Mouse (Mus musculus) embryonic facial prominence, embryonic 10.5 days (tissue): ENCODE data around the gene Prr19. TPM values are rescaled to one million over a fixed set of nuclear protein-coding genes. Genes with fewer than 3 reads are reported as not detected.
"Not testable (repeated sequence)": the region's sequence is repeated elsewhere in the genome, so short reads cannot be mapped to it uniquely, and the experiment has no call there.

Experiments
- DNase-seq: peaks from one replicate; pipeline ENCODE4 v3.0.0-alpha.2; 2017; ENCODE audit warnings: low spot score
- H3K27ac ChIP-seq: fragments of 300-500 bp; sonication (generic); replicated peaks from 2 replicates; pipeline ENCODE4 v1.5.1; 2016; ENCODE audit warnings: mild to moderate bottlenecking
- H3K27me3 ChIP-seq: fragments of 300-500 bp; sonication (generic); replicated peaks from 2 replicates; pipeline ENCODE4 v1.6.1; 2016; ENCODE audit warnings: low read depth, mild to moderate bottlenecking; ENCODE audit not compliant: poor library complexity, severe bottlenecking
- H3K36me3 ChIP-seq: fragments of 300-500 bp; sonication (generic); replicated peaks from 2 replicates; pipeline ENCODE4 v1.6.1; 2016; ENCODE audit warnings: mild to moderate bottlenecking, moderate library complexity
- H3K4me1 ChIP-seq: fragments of 300-500 bp; sonication (generic); 2 replicates; pipeline ENCODE4 v1.6.1; 2016
- H3K4me3 ChIP-seq: fragments of 300-500 bp; sonication (generic); 2 replicates; pipeline ENCODE4 v1.5.1; 2016; ENCODE audit warnings: mild to moderate bottlenecking, moderate library complexity
- H3K9me3 ChIP-seq: fragments of 300-500 bp; sonication (generic); 2 replicates; pipeline ENCODE4 v1.6.1; 2016; ENCODE audit warnings: mild to moderate bottlenecking
- WGBS: fragments of 180-500 bp; shearing (Covaris S2); methylation state at CpG from one replicate; pipeline ENCODE4 v1.1.7; 2016; 5-methylcytosine and 5-hydroxymethylcytosine counted together
- polyA plus RNA-seq: library from polyadenylated mRNA; unstranded; fragments of >200 nt; fragmentation: Nextera tagmentation; extraction: Ambion mirVana; gene quantifications from 2 replicates; pipeline ENCODE4 v1.2.1, GENCODE M21; 2016

Prr19 gene
- polyA plus RNA-seq: 0.82 and 0.88 TPM in 2 replicates

DNA sequence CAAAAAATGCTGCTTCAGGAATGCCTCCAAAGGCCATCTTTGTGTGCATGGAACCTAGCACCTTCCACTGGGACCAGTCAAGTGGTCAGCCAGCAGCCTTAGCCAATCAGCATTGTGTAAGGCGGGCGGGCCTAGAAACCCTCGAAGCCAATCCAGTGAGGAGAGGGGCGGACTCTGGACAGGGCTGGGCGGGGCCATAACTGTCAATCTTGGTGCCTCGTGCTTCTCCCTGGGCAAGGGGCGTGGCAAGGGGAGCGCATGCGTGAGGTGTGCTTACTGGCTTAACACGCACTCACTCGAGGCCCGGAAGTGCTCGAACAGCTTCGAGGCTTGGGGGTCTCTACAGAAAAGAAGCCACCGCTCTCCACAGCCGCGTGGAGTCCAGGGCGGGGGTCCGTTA lies at the start of gene Prr19:
TSS of gene Prr19 (plus strand) at position 349 of the 400 bp plus-strand sequence.
- Histone ChIP-seq H3K27ac (no peak within 1 kb of the TSS), H3K4me1 (peaks cover 29% of the 10 kb centered on the region), H3K4me3 (0 out of 2 replicates have a peak within 1 kb of the TSS, but pooled peaks have one; percentile 16), H3K36me3 (peaks cover 3% of the 10 kb centered on the region), H3K9me3 (no peaks in the 10 kb centered on the region), H3K27me3 (peaks cover 27% of the 10 kb centered on the region)
- DNase-seq: peak; percentile 80
- WGBS: 63% methylated on average over 19 of the region's 19 CpGs

DNA sequence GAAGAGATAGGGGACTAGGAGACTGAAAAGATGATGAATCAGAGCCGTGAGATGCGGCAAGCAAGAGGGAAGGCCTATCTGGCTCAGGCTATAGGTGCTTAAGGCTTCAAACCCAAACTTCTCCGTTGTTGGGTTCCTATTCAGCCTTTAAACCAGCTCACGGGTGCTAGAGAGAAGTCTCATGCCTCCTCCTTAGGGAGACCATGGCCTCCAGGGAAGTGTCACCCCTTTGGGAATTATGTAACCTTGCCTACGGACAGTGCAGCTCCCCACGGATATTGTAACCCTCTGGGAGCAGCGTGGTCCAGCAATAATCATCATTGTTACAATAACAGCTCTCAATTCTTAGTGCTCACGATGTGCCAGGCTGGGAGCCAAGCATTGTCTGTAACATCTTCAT lies 49.4 kb upstream of the Prr19 start:
- Histone ChIP-seq H3K36me3 (peaks cover 10% of the 10 kb centered on the region), H3K27me3 (no peaks in the 10 kb centered on the region), H3K4me1 (peaks cover 43% of the 10 kb centered on the region), H3K9me3 (no peaks in the 10 kb centered on the region), H3K4me3 (peak overlapping the region; percentile 98), H3K27ac (peak overlapping the region; percentile 97)
- WGBS: 18% methylated on average over 8 of the region's 8 CpGs
- DNase-seq: no peak

DNA sequence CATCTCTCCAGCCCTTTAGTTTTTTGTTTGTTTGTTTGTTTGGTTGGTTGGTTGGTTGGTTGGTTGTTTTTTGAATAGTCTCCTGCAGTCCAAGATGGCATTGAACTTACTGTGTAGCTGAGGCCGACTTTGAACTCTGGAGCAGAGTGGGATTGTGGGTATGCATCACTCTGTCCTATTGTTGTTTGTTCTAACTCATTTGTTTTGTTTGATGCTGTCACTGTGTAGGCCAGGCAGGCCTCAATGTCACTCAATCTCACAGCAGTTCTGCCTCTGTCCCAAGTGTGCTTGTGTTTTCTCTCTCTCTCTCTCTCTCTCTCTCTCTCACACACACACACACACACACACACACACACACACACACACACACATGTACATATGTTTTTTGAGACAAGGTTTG lies 39.3 kb upstream of the Prr19 start:
- no peak overlapping the region for H3K4me3 ChIP-seq
- no peaks in the 10 kb centered on the region for H3K36me3 ChIP-seq
- peaks cover 17% of the 10 kb centered on the region for H3K4me1 ChIP-seq
- no peaks in the 10 kb centered on the region for H3K9me3 ChIP-seq
- 82% methylated on average over 1 of the region's 1 CpGs for WGBS
- no peak for DNase-seq
- H3K27me3 ChIP-seq: no peaks in the 10 kb centered on the region; the same call in 1 of the 2 replicates
- no peak overlapping the region for H3K27ac ChIP-seq

DNA sequence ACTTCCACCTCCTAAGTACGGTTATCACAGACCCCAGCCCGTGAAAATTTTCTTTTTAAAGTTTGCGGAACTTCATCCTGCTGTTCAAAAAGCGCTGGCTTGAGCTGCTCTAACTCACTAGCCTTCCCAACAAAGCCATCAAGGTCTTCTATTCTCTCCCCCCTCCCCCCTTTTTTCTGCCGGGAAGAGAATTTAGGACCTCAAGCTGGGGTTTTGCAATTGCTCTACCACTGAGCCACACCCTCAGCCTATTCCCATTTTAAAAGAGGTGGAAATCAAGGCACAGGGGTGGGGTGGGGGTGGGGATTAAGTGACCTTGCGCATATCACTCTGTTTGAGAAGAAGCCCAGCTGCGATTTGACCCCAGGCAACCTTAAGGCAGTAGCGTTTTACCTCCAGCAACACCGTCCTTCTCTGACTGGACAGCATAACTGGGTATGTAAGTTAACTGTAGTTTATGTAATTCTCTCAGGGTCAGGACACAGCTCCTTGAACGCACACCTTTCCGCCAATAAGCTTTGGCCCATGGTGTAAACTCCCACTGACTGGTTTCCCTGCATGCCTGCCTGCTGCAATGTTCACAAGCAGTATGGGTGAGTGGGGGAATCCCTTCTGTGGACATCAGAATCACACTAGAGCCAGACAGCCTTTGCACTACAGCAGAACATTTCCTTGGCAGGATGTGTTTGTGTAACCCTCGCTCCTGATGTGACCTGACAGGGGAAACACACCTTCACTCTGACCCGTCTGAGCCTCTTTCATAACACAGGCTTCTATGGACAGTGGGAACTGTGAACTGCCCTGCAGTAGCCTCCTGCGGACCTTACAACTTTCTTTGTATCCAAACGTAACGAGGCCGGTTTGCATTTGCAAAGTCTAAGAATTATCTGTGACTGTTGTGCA lies 37.0 kb upstream of the Prr19 start:
- Histone ChIP-seq H3K9me3 (no peaks in the 10 kb centered on the region), H3K27me3 (no peaks in the 10 kb centered on the region; the same call in 1 of the 2 replicates), H3K36me3 (no peaks in the 10 kb centered on the region), H3K4me1 (peaks cover 28% of the 10 kb centered on the region), H3K27ac (no peak overlapping the region; the same call in 1 of the 2 replicates), H3K4me3 (no peak overlapping the region)
- DNase-seq: no peak
- 21% methylated on average over 17 of the region's 17 CpGs for WGBS

GRCm38 (mm10) chr7:25265743-25266142 lies 35.5 kb upstream of the Prr19 start:
- 91% methylated on average over 5 of the region's 5 CpGs for WGBS
- not testable (repeated sequence) for H3K27me3 ChIP-seq, DNase-seq

GRCm38 (mm10) chr7:25266180-25266962 lies 34.8 kb upstream of the Prr19 start:
- DNase-seq: no peak
- Histone ChIP-seq H3K36me3 (peaks cover 6% of the 10 kb centered on the region), H3K4me1 (peaks cover 44% of the 10 kb centered on the region), H3K27ac (peak overlapping the region; percentile 96), H3K4me3 (peak overlapping the region; percentile 89), H3K9me3 (no peaks in the 10 kb centered on the region), H3K27me3 (no peaks in the 10 kb centered on the region; the same call in 1 of the 2 replicates)
- WGBS: 90% methylated on average over 8 of the region's 8 CpGs

More at GRCm38 (mm10) chr7:25265743-25266142, 35.5 kb upstream of the Prr19 start:
- H3K36me3 ChIP-seq, H3K27ac ChIP-seq, H3K9me3 ChIP-seq, H3K4me3 ChIP-seq: not testable (repeated sequence)
- H3K4me1 ChIP-seq: peaks cover 43% of the 10 kb centered on the region

DNA sequence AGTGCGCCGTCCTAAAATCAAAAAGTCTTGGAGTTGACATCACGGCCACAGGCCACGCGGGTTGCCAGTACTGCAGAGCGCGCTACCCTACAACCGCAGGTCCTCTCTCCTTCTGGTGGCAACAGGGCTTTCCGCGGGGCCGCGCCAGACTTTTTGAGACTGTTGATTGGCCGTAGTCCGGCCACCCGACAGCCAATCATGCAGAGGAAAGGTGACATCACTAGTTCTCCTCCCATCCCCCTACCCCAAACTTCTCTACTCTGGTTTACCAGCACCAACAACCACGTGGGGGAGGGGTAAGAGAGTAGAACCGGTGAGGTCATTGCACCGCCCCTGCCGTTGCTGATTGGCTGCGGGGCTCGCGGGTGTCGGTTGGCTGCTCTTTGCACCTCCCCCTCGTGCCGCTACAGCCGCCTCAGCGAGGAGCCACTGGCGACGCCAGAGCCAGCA lies 33.9 kb upstream of the Prr19 start, which contains the start of gene Cic:
TSS of gene Cic (plus strand) at position 404 of the 450 bp plus-strand sequence.
- Histone ChIP-seq H3K36me3 (peaks cover 15% of the 10 kb centered on the region), H3K27ac (peak within 1 kb of the TSS; percentile 96), H3K27me3 (no peaks in the 10 kb centered on the region; the same call in 1 of the 2 replicates), H3K9me3 (no peaks in the 10 kb centered on the region), H3K4me1 (peaks cover 49% of the 10 kb centered on the region), H3K4me3 (peak within 1 kb of the TSS; percentile 89)
- DNase-seq: peak; percentile 98
- under 1% methylated on average over 29 of the region's 29 CpGs for WGBS

DNA sequence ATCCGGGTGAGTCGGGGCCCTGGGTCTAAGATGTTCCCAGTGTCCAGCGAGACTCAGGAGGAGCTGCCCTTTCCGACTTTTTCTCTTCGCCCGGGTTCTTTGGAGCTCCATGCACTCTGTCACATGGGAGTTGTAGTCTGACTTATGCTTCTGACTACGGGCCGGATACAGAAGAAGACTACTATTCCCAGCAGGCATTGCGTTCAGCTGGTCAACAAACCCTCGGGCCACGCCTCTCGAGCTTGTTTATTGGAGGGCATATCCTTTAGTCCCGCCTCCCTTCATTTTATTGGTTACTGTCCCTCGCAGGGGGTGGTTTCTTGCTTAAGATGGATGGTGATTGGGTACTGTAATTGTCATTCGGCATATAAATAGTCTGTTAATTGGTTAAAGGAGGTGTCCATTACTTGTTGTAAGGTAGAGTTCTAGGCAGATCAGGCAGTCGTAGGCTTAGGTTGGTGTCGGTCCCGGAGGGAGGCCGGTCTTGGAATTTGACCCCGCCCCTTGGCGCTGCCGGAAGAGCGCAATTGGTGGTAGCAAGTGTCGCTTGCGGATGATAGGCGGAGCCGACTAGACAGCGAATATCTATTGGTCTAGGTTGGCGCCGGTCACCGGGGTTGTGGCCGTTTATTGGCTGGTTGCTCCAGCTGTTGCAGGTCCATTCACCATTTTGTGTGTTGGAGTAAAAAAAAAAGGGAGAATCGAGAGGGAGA lies 33.3 kb upstream of the Prr19 start:
- Histone ChIP-seq H3K4me1 (peaks cover 49% of the 10 kb centered on the region), H3K36me3 (peaks cover 21% of the 10 kb centered on the region), H3K4me3 (peak overlapping the region; percentile 89), H3K27ac (peak overlapping the region; percentile 96), H3K27me3 (no peaks in the 10 kb centered on the region; the same call in 1 of the 2 replicates), H3K9me3 (no peaks in the 10 kb centered on the region)
- peak; percentile 98 for DNase-seq
- WGBS: under 1% methylated on average over 33 of the region's 33 CpGs

DNA sequence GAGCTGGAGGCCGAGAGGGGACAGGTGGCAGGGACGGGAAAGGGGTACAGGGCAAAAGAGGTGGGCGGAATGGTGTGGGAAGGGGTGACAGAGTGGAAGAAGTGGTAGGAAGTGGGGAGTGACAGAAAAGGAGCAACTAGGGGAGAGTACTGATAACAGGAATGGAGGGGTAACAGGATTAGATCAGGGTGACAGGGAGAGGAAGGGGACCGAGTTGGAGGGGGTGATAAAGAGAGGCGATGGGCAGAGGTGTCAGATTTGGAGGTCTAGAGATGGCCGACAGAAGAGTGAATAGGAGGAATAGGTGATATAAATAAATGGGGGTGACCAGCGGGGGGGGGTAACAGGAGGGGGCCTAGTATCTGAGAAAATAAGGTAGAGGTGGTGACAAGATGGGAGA lies 32.6 kb upstream of the Prr19 start:
- WGBS: 6% methylated on average over 7 of the region's 7 CpGs
- Histone ChIP-seq H3K27ac (peak overlapping the region; percentile 96), H3K4me1 (peaks cover 52% of the 10 kb centered on the region), H3K9me3 (no peaks in the 10 kb centered on the region), H3K4me3 (peak overlapping the region; percentile 89), H3K36me3 (peaks cover 28% of the 10 kb centered on the region), H3K27me3 (no peaks in the 10 kb centered on the region; the same call in 1 of the 2 replicates)
- no peak for DNase-seq

DNA sequence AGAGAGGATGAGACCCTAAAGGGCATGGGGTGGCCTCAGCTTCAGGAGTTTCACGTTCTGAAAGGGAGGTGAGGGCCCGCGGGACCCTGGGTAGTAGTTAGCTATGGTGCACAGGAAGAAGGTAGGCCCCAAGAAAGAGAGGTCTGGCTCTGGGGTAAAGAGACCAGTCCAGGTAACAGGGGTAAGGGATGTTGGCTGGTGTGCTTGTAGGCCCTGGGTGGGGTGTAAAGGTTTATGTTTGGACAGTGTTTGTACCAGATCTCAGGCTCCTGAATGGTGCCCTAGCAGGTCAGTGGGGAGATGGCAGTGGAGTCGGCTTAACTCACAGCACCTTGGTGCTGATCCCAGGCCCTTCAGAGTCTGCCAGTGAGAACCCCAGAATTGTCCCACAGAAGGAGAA lies 32.2 kb upstream of the Prr19 start:
- WGBS: 57% methylated on average over 4 of the region's 4 CpGs
- Histone ChIP-seq H3K9me3 (no peaks in the 10 kb centered on the region), H3K4me1 (peaks cover 50% of the 10 kb centered on the region), H3K27ac (peak overlapping the region; percentile 96), H3K36me3 (peaks cover 32% of the 10 kb centered on the region), H3K27me3 (no peaks in the 10 kb centered on the region; the same call in 1 of the 2 replicates), H3K4me3 (peak overlapping the region; percentile 89)
- DNase-seq: no peak

GRCm38 (mm10) chr7:25269545-25270271 lies 31.5 kb upstream of the Prr19 start:
- Histone ChIP-seq H3K27me3 (no peaks in the 10 kb centered on the region; the same call in 1 of the 2 replicates), H3K4me3 (peak overlapping the region; percentile 89)

More at GRCm38 (mm10) chr7:25269545-25270271, 31.5 kb upstream of the Prr19 start:
- Histone ChIP-seq H3K4me1 (peaks cover 49% of the 10 kb centered on the region), H3K36me3 (peaks cover 32% of the 10 kb centered on the region), H3K9me3 (no peaks in the 10 kb centered on the region), H3K27ac (peak overlapping the region; percentile 51)
- 87% methylated on average over 8 of the region's 8 CpGs for WGBS
- DNase-seq: no peak
